Mouse (Mus musculus) CD4-positive, CD25-positive, alpha-beta regulatory T cell, adult 2 months (primary cell): ENCODE results near the gene Cyp2w1.

Source experiments
- DNase-seq: peaks from one replicate; pipeline ENCODE4 v3.0.0-alpha.2; 2012; ENCODE audit warnings: low read depth, low spot score

Gene Cyp2w1

DNA sequence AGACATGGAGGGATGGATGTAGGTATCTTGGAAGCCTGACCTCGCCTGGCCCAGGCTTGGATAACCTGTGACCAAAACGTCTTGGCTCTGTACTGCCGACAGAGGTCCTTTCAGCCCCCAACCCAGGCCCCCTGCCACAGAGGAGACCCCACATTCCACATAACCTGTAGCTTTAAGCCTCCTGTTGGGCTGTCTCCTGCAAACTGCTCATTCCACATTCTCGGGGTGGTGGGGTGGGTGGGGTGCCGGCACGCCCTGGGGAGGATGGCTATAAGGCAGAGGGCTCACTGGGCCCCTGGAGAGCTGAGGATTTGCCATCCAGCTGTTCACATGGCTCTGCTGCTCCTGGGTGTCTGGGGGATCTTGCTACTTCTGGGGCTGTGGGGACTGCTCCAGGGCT lies at the start of gene Cyp2w1:
Cyp2w1 (plus strand) TSS at position 301 of the 400 bp plus-strand sequence.
- no peak for DNase-seq

- DNase-seq, result peak; percentile 87
Measured at GRCm38 (mm10) chr5:139303646-139304061, 48.8 kb upstream of the Cyp2w1 start.

- DNase-seq, result peak; percentile 40
Measured at GRCm38 (mm10) chr5:139309946-139310345, 42.5 kb upstream of the Cyp2w1 start.

DNA sequence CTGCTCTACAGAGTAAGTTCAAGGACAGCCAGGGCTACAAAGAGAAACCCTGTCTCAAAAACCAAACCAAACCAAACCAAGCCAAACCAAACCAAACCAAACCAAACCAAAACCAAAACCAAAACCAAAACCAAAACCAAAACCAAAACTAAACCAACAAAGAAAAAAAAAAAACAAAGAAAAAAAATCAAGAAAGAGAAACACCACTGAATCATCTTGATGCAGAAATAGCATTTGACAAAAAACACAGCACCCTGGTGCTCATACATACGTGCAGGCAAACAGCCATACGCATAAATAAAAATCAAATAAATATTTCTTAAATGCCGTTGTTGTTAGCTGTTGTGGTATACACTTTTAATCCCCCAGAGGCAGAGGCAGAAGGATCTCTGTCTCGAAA lies 41.9 kb upstream of the Cyp2w1 start:
- no peak for DNase-seq

- no peak for DNase-seq
Measured at GRCm38 (mm10) chr5:139311822-139312221, 40.6 kb upstream of the Cyp2w1 start.

DNA sequence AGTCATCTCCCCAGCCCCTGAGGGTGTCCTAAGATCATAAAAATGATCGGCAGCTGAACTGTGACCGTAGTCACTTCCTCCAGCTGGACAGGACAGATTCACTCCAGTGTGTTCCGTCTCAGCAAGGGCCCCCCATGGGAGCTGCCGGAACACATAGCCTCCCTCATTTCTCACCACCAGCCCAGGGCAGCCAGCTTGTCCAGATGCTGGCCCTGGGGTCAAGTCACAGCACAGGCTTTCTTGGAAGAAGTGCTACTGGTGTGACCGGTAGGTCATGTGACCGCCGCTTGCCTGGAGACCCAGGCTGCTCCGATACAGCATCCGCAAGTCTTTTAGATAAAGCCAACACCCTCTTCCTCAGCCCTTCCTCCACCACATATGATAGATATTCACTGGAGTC lies 38.9 kb upstream of the Cyp2w1 start:
- DNase-seq, result no peak

- DNase-seq, result no peak
Measured at GRCm38 (mm10) chr5:139314941-139315642, 37.3 kb upstream of the Cyp2w1 start.

DNA sequence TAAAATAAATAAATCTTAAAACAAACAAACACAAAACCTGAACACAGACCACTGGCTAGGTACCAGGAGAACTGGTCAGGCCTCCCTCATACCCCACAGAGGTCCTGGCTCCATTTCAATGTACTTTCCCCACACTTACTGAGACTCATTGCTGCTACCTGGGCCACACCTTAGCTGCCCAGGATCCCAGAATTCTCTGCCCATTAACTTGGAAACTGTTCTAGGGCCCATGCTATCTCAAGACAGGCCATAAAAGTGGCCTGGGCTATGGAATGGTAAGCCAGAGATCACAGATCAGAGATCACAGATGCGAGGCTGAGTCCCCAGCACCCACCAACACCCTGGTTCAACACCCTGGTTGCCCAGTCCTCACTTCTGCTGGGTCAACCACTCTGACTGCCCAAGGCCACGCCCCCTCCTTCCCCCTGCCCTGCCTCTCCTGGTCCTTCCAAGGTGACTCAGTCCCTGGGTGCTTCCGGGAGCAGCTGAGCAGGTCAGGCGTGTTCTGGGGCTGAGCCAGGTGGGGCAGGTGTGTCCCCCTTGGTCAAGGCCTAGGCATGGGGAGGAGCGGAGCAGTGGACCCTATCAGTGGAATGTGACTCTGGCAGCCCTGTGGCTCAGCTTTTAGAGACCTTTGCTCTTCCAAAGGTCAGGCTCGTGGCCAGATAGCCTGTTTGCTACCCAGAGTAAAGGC lies 35.3 kb upstream of the Cyp2w1 start:
- no peak for DNase-seq

DNA sequence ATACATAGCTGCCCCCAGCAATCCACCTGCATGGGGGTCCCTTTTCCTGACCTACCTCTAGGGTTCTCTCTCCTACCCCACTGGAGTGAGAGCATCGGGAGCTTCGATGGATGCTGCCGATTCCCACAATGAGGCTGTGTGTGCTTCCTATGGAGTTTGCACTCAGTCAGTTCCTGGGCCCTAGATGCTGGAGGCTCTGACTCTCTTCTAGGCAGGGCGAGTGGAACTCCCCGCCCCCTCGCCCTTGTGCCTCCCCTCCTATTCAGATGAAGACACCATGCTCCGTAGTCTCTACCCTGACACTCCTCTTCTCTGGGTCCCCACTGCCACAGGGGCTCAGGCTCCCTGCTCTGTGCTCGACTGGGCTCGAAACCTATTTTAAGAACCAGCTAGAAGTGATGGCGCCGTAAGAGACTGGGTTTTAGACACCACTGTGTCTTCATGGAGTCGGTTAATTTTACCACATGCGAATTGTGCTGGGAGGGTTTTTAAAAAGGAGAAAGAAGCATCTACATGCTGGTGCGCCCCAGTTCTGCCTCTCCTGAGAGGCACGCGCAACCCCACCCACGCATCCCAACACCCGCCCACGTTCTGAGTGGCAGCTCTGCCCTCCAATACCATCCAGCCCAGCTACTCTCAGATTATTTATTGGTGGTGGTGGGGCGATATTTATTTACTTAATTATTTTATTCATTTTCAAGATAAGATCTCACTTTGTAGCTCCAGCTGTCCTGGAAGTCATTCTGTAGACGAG lies 34.5 kb upstream of the Cyp2w1 start:
- DNase-seq, result no peak

DNA sequence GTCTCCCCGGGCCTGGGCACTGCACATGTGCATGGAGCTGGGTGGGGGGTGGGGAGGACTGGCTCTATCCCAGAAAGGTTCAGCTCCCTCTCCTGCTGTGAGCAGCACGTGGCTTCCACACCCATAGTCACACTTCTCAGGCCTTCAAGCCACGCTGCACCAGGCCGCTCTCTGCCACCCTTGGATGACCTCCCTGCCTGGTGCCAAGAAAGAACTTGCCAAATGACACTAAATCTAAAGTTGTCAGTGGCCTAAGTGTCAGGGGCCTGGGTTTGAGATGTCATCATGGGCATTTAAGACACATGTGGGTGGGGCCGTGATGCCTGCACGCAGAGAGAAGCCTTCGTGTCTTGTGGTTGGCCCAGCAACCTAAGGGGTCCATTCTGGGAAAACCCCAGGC lies 32.0 kb upstream of the Cyp2w1 start:
- DNase-seq, result no peak

GRCm38 (mm10) chr5:139321331-139321730 lies 31.1 kb upstream of the Cyp2w1 start:
- no peak for DNase-seq

- DNase-seq, result no peak
Measured at GRCm38 (mm10) chr5:139323260-139323924, 29.0 kb upstream of the Cyp2w1 start.

GRCm38 (mm10) chr5:139324045-139324491 lies 28.3 kb upstream of the Cyp2w1 start:
- DNase-seq, result no peak

GRCm38 (mm10) chr5:139324691-139325394 lies 27.6 kb upstream of the Cyp2w1 start:
- peak; percentile 76 for DNase-seq

GRCm38 (mm10) chr5:139325395-139325966 lies 26.9 kb upstream of the Cyp2w1 start, which contains the start of gene Adap1:
TSS of gene Adap1 (minus strand) at chr5:139325622.
- peak; percentile 82 for DNase-seq

DNA sequence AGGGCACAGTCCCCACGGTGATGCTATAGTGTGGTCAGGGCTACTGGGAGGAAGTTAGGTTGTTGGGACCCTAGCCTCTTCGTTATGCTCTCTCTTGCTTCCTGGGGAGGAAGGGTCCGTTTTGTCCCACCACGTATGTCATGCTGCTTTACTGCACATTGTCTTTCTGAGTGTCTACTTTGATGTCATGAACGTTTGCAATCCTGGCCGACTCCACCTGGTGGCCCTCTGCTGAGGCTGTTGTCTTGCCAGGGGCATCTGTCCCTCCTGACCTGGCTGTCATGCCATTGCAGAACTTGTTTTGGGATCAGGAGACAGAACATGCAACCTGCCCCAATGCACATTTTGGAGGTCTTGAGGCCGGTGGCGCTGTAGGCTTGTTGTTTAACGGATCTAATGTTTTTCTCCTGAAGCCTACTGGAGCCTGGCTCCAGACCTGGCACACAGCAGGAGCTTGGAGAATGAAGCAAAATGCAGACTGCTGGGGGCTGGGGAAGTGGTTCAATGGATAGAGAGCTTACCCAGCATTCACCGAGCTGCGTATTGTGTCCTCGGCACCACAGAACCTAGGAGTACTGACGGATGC lies 26.2 kb upstream of the Cyp2w1 start:
- DNase-seq, result peak; percentile 52

- DNase-seq, result no peak
Measured at GRCm38 (mm10) chr5:139326986-139327633, 25.3 kb upstream of the Cyp2w1 start.

GRCm38 (mm10) chr5:139327634-139328020 lies 24.8 kb upstream of the Cyp2w1 start:
- no peak for DNase-seq

DNA sequence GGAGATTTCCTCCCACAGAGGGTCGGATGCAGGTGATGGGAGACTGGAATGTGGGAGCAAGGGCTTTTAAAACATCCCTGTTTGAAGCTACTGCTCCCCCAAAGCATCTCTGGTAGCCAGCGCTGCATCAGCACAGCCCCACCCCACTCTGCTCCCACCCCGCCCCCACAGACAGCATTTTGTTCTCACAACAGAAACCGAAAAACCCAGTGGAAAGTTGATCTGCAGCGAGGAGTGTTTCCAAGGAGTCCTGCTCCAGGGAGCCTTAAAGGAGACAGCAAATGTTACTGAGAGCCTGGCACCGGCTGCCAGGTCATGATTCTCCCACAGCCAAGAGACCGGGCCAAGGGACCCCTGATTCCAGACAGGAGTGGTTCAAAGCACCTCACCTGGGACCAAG lies 21.7 kb upstream of the Cyp2w1 start:
- DNase-seq, result no peak

DNA sequence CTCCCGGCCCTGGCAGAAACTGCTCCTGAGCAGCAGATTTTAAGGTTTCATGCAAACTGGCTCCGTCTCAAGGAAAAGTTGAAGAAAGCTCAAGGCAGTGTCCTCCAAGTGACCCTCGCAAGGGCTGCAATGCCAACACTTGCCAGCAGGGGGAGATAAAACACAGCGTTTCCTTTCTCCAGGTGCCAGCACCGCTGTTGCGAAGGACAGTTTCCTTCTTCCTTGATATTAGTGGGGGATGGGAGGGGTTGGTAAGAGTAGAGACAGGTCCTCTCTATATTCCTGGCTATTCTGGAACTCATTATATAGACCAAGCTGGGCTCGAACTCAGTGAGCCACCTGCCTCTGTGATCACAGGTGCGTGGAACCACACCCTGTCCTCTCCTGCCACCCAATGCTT lies 20.7 kb upstream of the Cyp2w1 start:
- DNase-seq, result peak; percentile 79
